Mouse (Mus musculus): ENCODE measurements around the gene Lrrc20. TPM values are rescaled to one million over a fixed set of nuclear protein-coding genes. Genes with fewer than 3 reads are reported as not detected.

Gene Lrrc20
- polyA plus RNA-seq, 1 experiment: 11.8 TPM

- H3ac ChIP-seq (ENCODE audit: control insufficient read depth, insufficient read length, low read depth): no peak overlapping the region
- H3K36me3 ChIP-seq (ENCODE audit: control insufficient read depth, insufficient read depth): no peaks in the 10 kb centered on the region
- H3K27me3 ChIP-seq (ENCODE audit: control insufficient read depth, insufficient read depth, insufficient read length): no peaks in the 10 kb centered on the region
- no peaks in the 10 kb centered on the region for H3K79me2 ChIP-seq (ENCODE audit: control insufficient read depth, insufficient read depth)
- H3K4me3 ChIP-seq (ENCODE audit: insufficient read depth, poor library complexity, severe bottlenecking): no peak overlapping the region
- no peaks in the 10 kb centered on the region for H3K79me3 ChIP-seq (ENCODE audit: low read depth)
- no peak for TF ChIP-seq CEBPB (IDR thresholded peaks at IDR 0.05; ENCODE audit: low read depth)
- no peak for TF ChIP-seq CTCF (IDR thresholded peaks at IDR 0.05; ENCODE audit: control insufficient read depth, insufficient read depth, insufficient read length)
- no peak for TF ChIP-seq USF1 (IDR thresholded peaks at IDR 0.05; ENCODE audit: low read depth)
- TF ChIP-seq FOSL1 (IDR thresholded peaks at IDR 0.05; ENCODE audit: insufficient read depth, low read length, poor library complexity, severe bottlenecking): no peak
These were observed 41.9 kb downstream of the Lrrc20 start for GRCm38 (mm10) chr10:61517296-61518071.

GRCm38 (mm10) chr10:61518320-61518719, 42.7 kb downstream of the Lrrc20 start:
- TF ChIP-seq MYOD1 (IDR thresholded peaks at IDR 0.05; ENCODE audit: control insufficient read depth, insufficient read length, low read depth): no peak
- no peak for TF ChIP-seq MAX (IDR thresholded peaks at IDR 0.05)
- TF ChIP-seq USF1 (IDR thresholded peaks at IDR 0.05; ENCODE audit: low read depth): no peak
- no peak for TF ChIP-seq CEBPB (IDR thresholded peaks at IDR 0.05; ENCODE audit: low read depth)
- TF ChIP-seq FOSL1 (IDR thresholded peaks at IDR 0.05; ENCODE audit: insufficient read depth, low read length, poor library complexity, severe bottlenecking): no peak
- no peak for TF ChIP-seq CTCF (IDR thresholded peaks at IDR 0.05; ENCODE audit: control insufficient read depth, insufficient read depth, insufficient read length)
- no peaks in the 10 kb centered on the region for H3K79me3 ChIP-seq (ENCODE audit: low read depth)

DNA sequence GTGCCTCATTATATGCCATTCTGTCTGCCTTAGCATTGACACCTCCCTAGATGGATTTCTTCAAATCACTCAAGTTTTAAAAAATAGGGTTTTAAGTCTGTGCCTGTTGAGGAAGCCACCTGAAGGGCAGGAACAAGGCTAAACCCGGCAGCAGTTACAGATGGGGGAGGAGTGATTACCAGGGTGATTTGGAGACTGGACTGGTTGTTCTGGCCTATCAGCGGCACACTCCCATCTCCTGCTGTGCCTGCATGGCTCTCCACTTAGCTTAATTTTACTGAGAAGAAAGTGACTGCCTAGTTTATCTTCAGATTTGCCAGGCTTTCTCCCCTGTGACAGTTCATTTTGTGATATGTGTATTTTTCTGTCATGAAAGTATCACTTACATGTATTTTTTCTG, 43.9 kb downstream of the Lrrc20 start:
- Histone ChIP-seq H3K79me2 (ENCODE audit: control insufficient read depth, insufficient read depth) (no peaks in the 10 kb centered on the region), H3K4me3 (ENCODE audit: insufficient read depth, poor library complexity, severe bottlenecking) (no peak overlapping the region), H3ac (ENCODE audit: control insufficient read depth, insufficient read length, low read depth) (no peak overlapping the region), H3K27me3 (ENCODE audit: control insufficient read depth, insufficient read depth, insufficient read length) (no peaks in the 10 kb centered on the region), H3K36me3 (ENCODE audit: control insufficient read depth, insufficient read depth) (no peaks in the 10 kb centered on the region), H3K79me3 (ENCODE audit: low read depth) (no peaks in the 10 kb centered on the region)
- no peak for TF ChIP-seq MYOG (IDR thresholded peaks at IDR 0.05; ENCODE audit: control insufficient read depth, extremely low read depth, insufficient read length)
- no peak for TF ChIP-seq FOSL1 (IDR thresholded peaks at IDR 0.05; ENCODE audit: insufficient read depth, low read length, poor library complexity, severe bottlenecking)
- no peak for TF ChIP-seq CEBPB (IDR thresholded peaks at IDR 0.05; ENCODE audit: low read depth)
- no peak for TF ChIP-seq MYOD1 (IDR thresholded peaks at IDR 0.05; ENCODE audit: control insufficient read depth, insufficient read length, low read depth)
- no peak for TF ChIP-seq USF1 (IDR thresholded peaks at IDR 0.05; ENCODE audit: low read depth)
- TF ChIP-seq CTCF (IDR thresholded peaks at IDR 0.05; ENCODE audit: control insufficient read depth, insufficient read depth, insufficient read length): no peak
- TF ChIP-seq MAX (IDR thresholded peaks at IDR 0.05): no peak

More at GRCm38 (mm10) chr10:61518320-61518719, 42.7 kb downstream of the Lrrc20 start:
- no peaks in the 10 kb centered on the region for H3K36me3 ChIP-seq (ENCODE audit: control insufficient read depth, insufficient read depth)
- H3K4me3 ChIP-seq (ENCODE audit: insufficient read depth, poor library complexity, severe bottlenecking): no peak overlapping the region
- H3K79me2 ChIP-seq (ENCODE audit: control insufficient read depth, insufficient read depth): no peaks in the 10 kb centered on the region
- no peaks in the 10 kb centered on the region for H3K27me3 ChIP-seq (ENCODE audit: control insufficient read depth, insufficient read depth, insufficient read length)
- no peak overlapping the region for H3ac ChIP-seq (ENCODE audit: control insufficient read depth, insufficient read length, low read depth)

- Histone ChIP-seq H3K79me2 (ENCODE audit: control insufficient read depth, insufficient read depth) (no peaks in the 10 kb centered on the region), H3K79me3 (ENCODE audit: low read depth) (no peaks in the 10 kb centered on the region), H3K36me3 (ENCODE audit: control insufficient read depth, insufficient read depth) (no peaks in the 10 kb centered on the region), H3K27me3 (ENCODE audit: control insufficient read depth, insufficient read depth, insufficient read length) (no peaks in the 10 kb centered on the region), H3K4me3 (ENCODE audit: insufficient read depth, poor library complexity, severe bottlenecking) (no peak overlapping the region), H3ac (ENCODE audit: control insufficient read depth, insufficient read length, low read depth) (no peak overlapping the region)
- no peak for TF ChIP-seq FOSL1 (IDR thresholded peaks at IDR 0.05; ENCODE audit: insufficient read depth, low read length, poor library complexity, severe bottlenecking)
- no peak for TF ChIP-seq MYOG (IDR thresholded peaks at IDR 0.05; ENCODE audit: control insufficient read depth, extremely low read depth, insufficient read length)
- no peak for TF ChIP-seq CEBPB (IDR thresholded peaks at IDR 0.05; ENCODE audit: low read depth)
- TF ChIP-seq MYOD1 (IDR thresholded peaks at IDR 0.05; ENCODE audit: control insufficient read depth, insufficient read length, low read depth): no peak
- no peak for TF ChIP-seq CTCF (IDR thresholded peaks at IDR 0.05; ENCODE audit: control insufficient read depth, insufficient read depth, insufficient read length)
- no peak for TF ChIP-seq MAX (IDR thresholded peaks at IDR 0.05)
- no peak for TF ChIP-seq USF1 (IDR thresholded peaks at IDR 0.05; ENCODE audit: low read depth)
These were observed 45.1 kb downstream of the Lrrc20 start for GRCm38 (mm10) chr10:61520714-61521113.

DNA sequence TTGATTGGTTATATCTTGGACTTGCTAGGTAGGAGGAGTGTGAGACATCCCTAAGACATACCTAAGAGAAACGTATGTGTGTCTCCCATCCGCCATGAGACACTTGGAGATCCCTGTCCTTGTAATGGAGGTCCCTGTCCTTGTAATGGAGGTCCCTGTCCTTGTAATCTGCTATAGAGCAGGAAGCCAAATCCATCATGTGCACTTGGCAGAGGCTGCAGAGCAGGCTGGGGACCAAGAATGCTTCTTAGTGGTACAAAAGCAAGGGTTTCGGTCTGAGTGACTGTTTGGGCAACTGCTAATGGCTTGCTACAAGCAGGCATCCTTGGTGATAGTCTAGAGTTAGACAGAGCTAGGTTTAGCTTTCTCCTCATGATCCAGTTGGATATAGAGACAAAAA, 55.3 kb downstream of the Lrrc20 start:
- no peaks in the 10 kb centered on the region for H3K79me3 ChIP-seq (ENCODE audit: low read depth)
- TF ChIP-seq MYOG (IDR thresholded peaks at IDR 0.05; ENCODE audit: control insufficient read depth, extremely low read depth, insufficient read length) (no peak), MYOD1 (IDR thresholded peaks at IDR 0.05; ENCODE audit: control insufficient read depth, insufficient read length, low read depth) (no peak), FOSL1 (IDR thresholded peaks at IDR 0.05; ENCODE audit: insufficient read depth, low read length, poor library complexity, severe bottlenecking) (no peak), MAX (IDR thresholded peaks at IDR 0.05) (no peak), CTCF (IDR thresholded peaks at IDR 0.05; ENCODE audit: control insufficient read depth, insufficient read depth, insufficient read length) (no peak), USF1 (IDR thresholded peaks at IDR 0.05; ENCODE audit: low read depth) (no peak), CEBPB (IDR thresholded peaks at IDR 0.05; ENCODE audit: low read depth) (no peak)
- H3K36me3 ChIP-seq (ENCODE audit: control insufficient read depth, insufficient read depth): peaks cover 6% of the 10 kb centered on the region
- H3K4me3 ChIP-seq (ENCODE audit: insufficient read depth, poor library complexity, severe bottlenecking): no peak overlapping the region
- H3K79me2 ChIP-seq (ENCODE audit: control insufficient read depth, insufficient read depth): no peaks in the 10 kb centered on the region
- H3ac ChIP-seq (ENCODE audit: control insufficient read depth, insufficient read length, low read depth): no peak overlapping the region
- H3K27me3 ChIP-seq (ENCODE audit: control insufficient read depth, insufficient read depth, insufficient read length): no peaks in the 10 kb centered on the region
